Mouse (Mus musculus) kidney, adult 11 months (tissue): ENCODE results near the gene Clcnkb.

Source experiments
- DNase-seq: peaks from one replicate; pipeline ENCODE4 v3.0.0; 2022

The Clcnkb gene

DNA sequence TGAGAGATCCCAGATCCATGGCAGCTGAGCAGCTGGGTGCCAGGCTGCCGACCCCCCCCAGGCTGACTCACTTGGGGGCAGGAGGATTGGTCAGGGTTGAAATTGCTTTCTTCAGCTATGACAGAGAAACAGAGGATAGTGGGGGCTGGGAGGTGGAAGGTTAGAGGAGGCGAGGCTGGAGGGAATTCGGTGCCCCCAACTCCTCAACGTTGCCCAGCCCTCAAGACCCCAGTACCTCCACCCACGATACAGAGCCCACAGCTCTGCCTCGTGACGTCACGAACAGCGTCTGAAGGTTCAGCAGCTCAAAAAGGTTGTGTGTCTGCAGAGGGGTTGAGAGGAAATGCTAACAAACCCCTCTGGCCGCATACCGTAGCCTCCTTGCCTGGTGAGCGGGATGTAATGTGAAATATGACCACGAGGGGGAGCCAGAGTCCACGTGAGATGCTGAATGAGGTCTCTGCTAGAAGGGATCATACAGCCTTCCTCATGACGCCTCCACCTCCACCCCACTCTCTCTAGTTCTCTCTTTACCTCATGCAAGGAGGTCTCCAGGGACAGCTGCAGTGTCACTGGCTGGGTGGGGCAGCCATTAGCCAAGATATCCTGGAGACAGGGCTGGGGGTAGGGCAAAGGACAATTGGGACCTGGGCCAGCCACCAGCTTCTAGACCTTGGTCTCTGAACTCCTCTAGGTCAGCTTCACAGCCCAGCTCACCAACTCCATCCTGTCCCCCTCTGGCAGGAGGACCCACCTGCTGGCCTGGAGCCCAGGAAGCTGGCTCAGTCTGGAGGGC is 11.1 kb downstream of the Clcnkb start:
- DNase-seq = peak; percentile 82

DNA sequence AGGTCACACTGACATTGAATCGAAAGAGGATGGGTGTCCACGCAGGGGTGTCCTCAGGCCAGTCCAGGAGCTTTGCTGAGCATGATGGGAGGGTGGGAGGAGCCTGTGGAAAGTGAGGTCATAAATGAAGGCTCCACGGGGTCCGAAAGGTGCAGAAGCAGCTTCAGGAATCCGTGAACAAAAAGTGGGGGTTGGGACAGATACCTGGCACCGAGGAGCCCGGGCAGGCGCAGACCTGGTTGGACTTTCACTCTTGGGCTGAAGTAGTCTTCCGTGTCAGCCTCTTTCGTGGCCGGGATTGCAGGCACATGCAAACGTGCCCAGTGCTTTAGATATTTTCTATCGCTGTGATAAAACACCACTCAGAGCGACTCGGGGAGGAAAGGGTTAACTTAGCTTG is 15.6 kb downstream of the Clcnkb start:
- peak; percentile 83 for DNase-seq

DNA sequence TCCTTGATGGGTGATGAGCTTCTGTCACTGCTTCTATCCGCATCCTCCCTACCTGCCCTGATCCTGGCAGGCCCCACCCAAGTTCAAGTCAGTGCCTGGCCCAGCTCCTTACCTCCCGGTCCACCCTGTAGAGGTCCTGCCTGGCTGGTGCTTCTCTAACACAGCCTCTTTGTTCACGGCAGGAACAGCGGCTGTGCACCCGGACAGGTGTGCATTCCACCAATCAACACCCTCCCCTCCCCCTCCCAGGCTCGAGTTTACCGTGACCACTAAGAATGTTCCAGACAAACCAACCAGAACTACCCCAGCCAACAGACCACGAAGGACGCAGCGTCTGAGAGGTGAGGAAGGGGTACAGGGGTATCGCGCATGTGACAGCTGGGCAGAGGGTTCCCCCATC is 17.3 kb downstream of the Clcnkb start, which contains the start of gene Clcnka:
Clcnka (minus strand) TSS at position 180 of the 400 bp plus-strand sequence.
- DNase-seq = peak; percentile 72

DNA sequence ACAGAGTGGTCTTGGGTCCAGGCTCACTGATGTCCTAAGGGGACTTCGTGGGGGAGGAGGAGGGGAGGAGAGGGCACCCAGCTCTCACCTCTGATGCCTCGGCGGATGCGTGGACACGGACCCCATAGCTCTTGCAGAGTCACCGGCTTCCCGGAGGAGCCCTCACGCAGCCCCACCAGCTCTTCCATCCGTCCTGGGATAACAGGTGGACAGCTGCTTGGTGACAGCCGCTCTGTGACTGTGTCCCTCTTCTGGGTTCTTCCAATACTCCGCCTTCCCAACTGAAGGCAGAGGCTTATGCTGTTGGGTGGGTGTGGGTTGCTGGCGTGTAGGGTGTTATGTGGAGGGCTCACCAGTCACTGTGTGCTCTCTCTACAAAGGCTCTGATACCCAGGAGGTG is 18.0 kb downstream of the Clcnkb start:
- DNase-seq = no peak

DNA sequence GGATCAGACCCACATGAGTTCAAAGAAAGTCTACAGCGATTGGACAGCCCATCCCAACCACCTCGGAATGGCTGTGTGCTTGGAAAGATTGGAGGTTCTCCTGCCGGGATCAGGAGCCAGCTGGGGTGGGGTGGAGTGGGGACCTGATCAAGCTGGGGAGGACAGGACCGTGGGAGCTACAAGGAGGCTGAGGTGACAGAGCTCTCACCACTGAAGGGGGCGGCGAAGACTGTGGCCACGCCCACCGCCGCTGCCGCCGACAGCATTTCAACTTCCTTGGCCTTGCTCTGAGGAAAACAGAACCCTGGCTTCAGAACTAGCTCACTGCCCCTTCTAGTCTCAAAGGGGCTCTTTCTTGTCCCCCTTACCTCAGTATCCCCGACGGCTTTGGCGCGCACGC is 21.1 kb downstream of the Clcnkb start:
- no peak for DNase-seq

DNA sequence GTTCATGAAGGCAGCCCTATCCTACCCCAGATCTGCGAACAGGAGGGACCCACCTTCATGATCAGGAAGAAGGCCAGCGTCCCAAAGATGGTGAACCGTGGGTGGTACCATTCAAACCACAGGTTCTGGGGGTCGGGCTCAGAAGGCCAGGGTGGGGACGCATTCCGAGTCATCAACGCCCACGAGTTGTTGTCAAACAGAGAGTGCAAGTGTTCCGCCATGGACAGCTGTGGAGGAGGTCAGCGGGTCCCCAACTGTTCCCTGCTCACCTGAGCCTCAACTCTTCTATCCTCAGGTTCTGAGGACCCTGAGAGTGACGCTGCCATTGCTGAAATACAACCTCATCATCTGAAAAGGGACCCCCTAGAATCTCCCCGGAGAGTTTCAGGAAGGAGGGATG is 24.5 kb downstream of the Clcnkb start:
- no peak for DNase-seq

DNA sequence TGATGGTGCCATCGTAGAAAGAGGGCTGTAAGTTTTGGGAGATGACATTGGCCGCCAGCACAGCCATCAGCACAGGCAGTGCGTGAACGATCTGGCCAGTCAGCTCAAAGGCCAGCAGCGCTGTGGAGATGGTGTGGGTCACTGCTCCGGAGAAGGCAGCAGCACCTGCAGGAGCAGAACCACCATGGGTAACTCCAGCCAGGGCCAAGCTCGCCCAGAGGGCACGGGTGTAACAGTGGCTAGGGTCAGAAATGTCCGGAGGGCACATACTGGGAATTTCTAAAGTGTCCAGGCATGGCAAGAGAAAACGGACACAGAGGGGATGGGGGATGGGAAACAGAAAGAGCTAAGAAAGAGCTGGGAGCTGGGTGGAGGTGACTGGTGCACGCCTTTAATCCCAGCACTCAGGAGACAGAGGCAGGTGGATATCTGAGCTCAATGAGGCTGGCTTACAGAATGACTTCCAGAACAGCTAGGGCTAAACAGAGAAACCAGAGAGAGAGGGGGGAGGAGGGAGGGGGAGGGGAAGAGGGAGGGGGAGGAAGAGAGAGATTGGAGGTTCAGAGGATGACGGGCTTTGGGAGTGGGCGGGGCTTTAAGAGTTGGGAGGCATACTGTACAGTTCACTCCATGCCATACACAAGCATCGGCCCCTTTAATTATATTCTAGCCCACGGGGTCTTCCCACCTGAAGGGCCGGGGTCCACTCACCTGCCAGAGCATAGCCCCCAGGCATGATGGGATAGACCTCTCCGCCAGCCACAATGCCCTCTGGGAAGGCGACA is 26.3 kb downstream of the Clcnkb start:
- peak; percentile 65 for DNase-seq

DNA sequence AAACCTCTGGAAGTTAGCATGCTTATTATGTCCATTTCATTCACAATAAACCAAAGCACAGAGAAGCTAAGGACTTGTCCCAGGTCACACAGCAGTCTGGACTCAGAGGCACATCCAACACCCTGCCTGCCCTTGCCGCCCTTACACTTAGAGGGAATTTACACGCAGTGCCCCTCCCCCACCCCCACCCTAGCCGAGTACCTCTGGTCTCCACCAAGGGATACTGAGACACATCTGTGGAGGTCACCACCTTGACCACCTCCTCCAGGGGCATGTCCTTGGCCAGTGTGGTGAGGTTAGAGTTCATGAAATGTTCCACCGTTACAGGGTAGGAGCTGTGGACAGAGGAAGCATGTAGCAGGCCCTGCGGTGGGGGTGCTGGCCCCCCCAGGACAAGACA is 27.9 kb downstream of the Clcnkb start:
- DNase-seq = no peak

DNA sequence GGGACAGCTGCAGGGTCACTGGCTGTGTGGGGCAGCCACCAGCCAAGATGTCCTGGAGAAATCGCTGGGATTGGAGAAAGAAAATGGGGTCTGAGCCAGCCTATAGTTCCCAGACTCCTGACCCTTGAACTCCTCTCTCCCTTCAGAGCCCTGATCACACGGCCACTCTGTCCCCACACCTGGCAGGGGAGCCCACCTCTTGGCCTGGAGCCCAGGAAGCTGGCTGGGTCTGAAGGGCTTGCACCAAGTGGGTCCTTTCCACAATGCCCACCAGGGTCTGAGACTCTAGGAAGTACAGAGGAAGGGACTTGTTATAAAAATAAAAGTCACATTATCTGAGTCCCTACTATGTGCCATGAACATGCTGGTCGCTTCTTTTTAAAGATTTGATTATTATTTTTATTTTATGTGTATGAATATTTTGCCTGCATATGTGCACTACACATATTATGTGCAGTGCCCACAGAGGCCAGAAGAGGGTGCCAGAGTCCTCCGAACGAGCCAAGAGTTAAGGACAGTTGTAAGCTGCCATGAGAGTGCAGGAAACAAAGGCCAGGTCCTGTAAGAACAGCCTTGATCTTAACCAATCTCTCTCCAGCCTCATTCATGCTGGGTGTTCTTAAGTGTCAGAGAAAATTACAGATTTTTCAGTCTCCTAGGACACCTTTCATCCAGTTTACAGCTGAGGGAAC is 28.6 kb downstream of the Clcnkb start:
- peak; percentile 76 for DNase-seq

DNA sequence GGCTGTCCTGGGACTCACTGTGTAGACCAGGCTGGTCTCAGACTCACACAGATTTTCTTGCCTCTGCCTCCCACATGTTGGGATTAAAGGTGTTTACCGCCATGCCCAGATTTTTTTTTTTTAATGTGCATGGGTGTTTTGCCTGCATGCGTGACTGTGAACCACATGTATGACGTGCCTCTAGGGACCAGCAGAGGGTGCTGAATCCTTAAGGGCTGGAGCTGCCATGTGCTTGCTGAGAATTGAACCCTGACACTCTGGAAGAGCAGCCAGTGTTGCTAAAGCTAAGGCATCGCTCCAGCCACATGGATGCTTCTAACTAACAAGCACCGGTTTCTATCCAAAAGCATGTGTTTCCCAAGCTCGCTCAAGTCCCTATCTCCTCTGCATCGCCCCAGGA is 29.7 kb downstream of the Clcnkb start:
- DNase-seq = no peak

DNA sequence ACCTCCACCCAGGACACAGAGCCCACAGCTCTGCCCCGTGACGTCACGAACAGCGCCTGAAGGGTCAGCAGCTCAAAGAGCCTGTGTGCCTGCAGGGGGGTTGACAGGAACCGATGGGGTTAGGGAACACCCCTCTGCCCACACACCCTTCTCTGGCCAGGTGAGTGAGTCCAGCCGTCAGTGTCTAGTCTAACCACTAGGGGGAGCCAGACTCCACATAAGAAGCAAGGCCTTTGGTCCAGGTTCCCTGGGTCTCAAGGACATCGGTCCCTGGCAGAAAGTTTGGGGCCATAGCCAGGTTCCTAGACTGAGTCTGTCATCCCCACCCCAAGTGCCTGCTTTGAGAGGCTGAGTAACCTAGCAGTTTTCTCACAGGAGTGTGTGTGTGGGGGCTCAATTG is 30.5 kb downstream of the Clcnkb start:
- peak; percentile 59 for DNase-seq

DNA sequence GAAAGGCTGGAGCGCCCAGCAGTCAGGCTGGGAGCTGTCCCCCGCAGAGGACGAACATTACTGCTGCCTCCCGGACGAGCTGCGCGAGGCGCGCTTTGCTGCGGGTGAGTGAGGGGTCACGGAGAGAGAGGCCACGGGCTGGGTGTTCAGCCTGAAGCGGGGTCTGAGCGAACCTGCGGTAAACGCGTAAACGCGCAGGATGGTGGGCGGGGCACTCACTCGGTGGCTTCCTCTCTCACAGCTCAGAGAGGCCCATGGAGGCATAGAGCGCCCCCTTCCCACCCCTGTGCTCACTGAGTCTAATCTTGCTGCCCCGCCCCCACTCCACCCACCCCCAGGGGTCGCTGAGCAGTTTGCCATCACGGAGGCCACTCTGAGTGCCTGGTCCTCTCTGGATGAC is 33.4 kb downstream of the Clcnkb start:
- DNase-seq = no peak

DNA sequence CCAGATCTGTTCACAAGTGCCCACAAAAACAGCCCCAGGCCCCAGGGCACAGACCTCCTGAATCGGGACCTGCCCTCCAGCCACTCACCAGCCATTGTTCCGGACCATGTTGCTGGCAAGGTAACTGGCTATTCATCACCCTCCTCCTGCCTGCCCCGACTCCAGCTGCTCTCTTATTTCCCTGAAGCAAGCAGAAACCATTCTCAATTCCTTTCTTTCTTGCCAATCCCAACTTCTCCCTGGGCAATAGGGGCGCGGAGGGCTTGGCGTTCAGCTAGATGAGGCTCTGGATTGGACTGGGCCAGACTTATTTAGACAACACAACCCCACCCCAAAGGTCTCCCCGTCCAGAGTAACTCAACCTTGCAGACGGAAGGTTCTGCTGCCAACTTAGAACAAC is 36.1 kb downstream of the Clcnkb start:
- DNase-seq = no peak

DNA sequence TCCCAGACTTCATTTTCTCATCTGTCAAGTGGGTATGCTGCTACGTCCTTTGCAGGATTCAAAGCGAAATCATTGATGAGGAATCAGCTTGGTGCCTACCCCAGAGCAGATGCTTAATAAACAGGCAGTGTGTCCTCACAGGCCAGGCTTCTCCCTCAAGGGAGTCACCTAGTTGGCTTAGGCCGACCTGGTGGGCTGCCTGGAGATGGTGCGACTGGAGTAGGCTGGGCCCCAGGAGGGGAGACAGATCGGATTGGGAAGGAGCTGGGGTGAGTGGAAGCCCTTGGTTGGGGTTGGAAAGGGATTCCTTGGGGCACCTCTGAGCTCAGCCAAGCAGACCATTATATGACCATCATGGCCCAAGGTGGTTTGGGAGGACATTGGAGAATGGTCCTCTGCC is 43.4 kb downstream of the Clcnkb start:
- no peak for DNase-seq

DNA sequence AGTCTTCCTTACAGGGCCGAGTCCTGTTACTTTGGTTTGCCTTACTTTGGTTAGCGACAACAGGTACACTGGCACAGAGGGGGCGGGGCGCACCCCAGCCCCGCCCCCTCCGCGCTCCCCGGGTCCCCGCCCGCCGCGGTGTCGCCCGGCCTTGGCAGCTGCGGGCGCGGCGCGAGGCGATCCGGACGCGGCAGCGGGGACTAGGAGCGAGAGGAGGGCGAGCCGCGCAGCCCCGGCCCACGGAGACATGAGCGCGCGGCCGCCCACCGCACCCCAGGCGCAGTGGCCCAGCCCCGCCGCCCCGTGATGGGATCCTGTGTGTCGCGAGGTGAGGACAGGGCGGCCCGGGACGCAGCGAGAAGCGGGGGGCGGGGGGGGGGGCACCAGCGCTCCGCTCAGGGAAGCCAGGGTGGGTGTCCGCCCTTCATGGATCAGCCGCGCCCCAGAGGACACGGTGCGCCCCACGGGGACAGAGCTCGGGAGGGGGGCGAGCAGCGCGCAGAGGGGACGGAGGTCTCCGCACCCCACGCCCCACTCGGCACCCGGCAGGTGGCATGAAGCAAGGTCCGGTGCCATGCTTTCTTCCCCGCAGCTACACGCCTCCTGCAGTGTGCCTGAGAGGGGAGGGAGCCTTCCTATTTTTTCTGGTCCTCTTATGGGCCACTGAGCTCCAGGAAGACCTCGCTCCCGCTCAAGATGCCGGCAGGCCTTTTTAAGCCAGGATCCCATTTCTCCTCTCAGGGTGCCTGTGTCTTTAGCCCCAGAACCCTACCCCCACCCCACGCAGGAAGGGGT is 47.6 kb downstream of the Clcnkb start, which contains the start of gene Fam131c:
Fam131c (plus strand) TSS at position 224 of the 795 bp plus-strand sequence.
- no peak for DNase-seq

DNA sequence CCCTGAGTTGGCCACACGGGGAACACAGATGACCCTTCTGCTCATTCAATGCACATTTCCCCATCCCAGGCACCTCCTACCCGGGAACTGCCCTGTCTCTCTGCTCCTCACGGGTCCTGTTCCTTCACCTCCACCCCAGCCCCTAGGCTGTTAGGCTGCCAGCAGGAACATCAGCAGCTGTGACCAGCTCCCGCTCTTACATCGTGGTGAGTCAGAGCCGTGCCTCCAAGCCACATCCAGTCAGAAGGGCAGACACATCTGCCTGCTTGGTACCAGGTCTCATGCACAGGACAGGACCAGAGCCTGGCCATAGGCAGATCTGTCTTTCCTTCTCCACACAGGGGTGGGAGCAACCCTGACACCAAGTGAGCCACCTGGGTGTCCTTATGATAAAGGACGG is 49.9 kb downstream of the Clcnkb start:
- DNase-seq = no peak

DNA sequence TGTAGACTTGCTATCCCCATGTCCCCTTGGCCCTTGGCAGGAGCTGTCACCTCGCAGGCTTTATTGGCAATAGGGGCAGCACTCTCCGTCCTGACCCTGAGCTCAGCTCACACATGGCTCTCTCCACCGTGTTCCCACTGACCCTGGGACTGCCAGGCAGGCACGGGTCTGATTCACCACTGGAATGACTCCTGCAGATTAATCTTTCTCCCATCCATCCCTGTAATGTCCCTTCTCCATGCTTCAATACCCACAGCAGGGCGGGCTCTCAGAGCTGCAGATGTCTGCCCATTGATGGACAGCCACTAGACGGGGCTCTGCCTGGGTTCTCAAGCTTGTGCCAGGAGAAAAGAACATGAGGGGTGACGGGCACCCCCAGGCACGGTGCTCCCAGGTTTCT is 50.7 kb downstream of the Clcnkb start:
- peak; percentile 52 for DNase-seq

DNA sequence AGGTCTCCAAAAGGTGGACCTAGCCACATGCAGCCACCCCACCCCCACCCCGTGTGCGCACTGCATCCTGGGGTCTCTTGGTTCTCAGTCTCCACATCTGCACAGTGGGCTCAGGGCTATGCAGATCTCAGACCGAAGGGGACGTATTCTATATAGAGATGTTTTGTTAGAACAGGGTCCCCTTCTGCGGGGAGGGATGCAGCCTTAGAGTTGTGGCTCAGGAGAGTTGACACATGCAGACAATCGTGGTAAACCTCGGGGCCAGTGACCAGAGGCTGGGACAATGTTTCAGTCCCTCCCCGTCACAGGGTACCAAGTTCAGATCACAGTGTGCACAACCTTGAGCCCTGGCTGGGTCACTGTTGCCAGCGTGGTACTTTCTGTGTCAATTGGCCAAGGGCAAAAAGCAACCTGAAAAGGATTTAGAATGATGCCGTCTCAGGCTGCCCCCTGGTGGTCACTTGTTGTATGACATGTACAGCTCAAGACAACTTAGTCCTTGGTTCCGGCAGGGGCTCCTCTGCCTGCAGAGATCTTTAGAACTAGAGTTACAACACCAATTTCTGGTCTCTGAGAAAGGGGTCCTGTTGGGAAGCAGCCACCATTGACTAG is 52.8 kb downstream of the Clcnkb start:
- peak; percentile 74 for DNase-seq

DNA sequence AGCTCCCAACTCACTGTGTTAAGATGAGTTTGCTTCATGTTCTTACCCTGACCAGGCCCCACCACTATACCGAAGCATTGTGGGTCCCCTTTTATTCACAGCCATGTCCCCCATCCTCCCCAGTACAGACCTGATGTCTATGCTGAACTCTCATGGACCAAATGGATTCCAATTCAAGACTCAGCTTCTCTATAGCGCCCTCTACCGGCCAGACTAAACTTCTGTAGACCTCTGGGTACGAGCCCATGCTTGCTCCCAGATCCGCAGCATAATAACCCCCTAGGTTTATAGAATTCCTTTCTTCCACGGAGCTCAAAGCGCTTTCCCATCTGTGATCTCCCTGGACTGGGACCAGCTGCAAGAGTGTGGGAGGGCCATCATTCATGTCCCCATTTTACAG is 55.0 kb downstream of the Clcnkb start:
- no peak for DNase-seq

DNA sequence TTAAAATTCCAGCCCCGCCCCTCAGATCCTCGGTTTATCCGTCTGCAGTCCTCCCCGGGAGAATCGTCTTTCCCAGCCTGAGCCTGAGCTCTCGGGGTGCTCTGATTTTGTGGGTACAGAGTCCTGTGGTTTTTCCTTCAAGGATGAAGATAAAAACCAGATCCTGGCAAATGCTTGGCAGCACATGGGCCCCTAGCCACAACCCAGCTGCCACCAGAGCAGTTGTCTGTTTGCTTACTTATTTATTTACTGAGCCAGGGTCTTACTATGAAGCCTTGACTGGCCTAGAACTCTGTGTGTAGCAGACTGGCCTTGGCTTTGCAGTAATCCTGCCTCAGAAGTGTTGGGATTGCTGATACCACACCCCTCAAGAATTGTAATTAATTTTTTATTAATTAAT is 56.6 kb downstream of the Clcnkb start:
- no peak for DNase-seq

DNA sequence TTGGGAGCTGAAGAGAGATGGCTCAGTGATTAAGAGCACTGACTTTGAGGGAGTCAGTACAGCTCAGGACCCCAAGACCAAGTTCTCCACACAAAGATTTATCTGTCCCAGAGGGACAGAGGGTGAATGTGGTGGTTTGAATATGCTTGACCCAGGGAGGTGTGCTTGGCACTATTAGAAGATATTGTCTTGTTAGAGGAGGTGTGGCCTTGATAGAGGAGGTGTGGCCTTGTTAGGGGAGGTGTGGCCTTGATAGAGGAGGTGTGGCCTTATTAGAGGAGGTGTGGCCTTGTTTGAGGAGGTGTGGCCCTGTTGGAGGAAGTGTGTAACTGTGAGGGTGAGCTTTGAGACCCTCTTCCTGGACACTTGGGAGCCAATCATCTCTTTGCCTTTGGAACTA is 58.0 kb downstream of the Clcnkb start:
- DNase-seq = no peak
